Mouse (Mus musculus) left cerebral cortex, adult 18-20 months (tissue): Measurements from ENCODE around the gene Slc7a6. TPM values are rescaled to one million over a fixed set of nuclear protein-coding genes. Genes with fewer than 3 reads are reported as not detected.
"Not testable (repeated sequence)": the region's sequence is repeated elsewhere in the genome, so short reads cannot be mapped to it uniquely, and the experiment has no call there.

Source experiments
- DNase-seq, 2 experiments: peaks; one replicate each; pipeline ENCODE4 v3.0.0; 2021 to 2022; ENCODE audit warnings: low spot score in 2 of 2, mixed read lengths in 1 of 2
- total RNA-seq, 2 experiments: library from RNA; stranded (reverse); gene quantifications; 2 replicates each; pipeline ENCODE4 v1.2.3; 2021

Gene Slc7a6
- total RNA-seq, 2 experiments from 2014 or later = 21.0 to 24.4 TPM

DNA sequence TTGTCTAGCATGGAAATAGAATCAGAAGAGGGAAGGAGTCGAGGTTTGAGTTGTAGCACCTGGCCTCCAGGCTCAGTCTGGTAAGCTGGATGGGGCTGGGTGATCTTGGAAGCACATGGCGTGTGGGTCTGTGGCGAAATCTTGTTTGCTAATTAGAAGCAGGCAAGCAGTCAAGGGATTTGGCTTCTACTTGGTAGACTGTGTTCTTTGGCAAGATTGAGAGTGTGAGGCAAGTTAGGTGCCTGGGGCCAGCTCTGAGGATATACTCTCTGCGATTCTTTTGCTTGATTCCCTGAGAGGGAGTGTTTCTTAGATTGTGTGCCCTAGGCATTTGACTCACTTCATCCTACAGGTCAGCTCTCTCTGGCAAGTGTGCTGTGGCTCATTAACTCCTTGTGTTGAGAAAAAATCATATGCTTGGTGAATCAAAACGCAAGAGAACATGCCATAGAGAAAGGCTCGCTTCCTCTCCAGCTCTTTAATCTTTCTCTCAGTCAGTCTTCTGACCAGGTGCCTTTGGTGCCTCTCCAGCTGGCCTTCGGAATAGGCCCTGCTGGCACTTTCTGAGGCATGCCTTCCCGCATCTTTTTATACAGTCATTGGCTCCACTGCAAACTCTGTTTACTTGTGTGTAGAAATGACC lies 17.1 kb downstream of the Slc7a6 start:
- DNase-seq = peak; percentile 17 to 22

- no peak for DNase-seq
These were observed 17.7 kb downstream of the Slc7a6 start for GRCm38 (mm10) chr8:106186394-106186793.

- DNase-seq = no peak
These were observed 20.5 kb downstream of the Slc7a6 start for GRCm38 (mm10) chr8:106189162-106189561.

DNA sequence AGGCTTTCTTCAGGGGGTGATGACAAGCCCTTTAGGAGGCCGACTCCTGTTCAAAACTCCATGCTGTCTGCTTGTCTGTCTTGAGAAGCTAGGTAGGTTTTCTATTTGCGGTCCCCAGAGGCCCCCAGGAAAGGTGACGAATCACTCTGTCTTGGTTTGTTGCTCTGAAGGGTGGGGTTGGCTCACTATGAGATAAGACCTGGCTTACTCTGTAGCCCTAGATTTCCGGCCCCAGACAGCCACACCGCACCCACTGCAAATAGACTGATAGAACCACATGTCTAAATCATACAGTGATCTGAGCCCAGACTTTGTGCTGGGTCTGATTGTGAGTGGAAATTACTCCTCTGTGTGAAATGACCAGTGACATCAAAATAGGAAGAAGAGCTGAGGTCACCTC lies 23.0 kb downstream of the Slc7a6 start:
- no peak for DNase-seq

- no peak for DNase-seq
These were observed 24.5 kb downstream of the Slc7a6 start for GRCm38 (mm10) chr8:106193162-106193561.

- DNase-seq = no peak
These were observed 25.4 kb downstream of the Slc7a6 start for GRCm38 (mm10) chr8:106194062-106194461.

DNA sequence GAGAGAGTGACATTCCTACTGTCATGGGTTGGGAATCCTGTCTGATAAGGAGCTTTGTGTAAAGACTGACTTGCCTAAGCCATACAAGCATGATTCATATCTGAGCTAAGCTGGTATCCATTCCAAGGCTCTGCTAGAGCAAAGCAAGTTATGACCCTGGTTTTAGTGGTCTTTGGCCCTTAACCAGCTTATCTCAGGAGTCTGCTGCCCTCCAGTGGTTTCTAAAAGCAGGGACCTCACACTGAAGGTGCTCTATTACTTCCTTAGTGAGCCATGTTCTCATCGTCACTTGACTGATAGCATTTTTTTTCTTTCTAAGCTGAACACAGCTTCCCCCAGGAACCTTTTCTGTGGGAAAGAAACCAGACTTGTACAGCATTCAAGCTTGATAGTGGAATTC lies 30.1 kb downstream of the Slc7a6 start:
- DNase-seq = peak in 1 of 2 experiments; percentile 23

DNA sequence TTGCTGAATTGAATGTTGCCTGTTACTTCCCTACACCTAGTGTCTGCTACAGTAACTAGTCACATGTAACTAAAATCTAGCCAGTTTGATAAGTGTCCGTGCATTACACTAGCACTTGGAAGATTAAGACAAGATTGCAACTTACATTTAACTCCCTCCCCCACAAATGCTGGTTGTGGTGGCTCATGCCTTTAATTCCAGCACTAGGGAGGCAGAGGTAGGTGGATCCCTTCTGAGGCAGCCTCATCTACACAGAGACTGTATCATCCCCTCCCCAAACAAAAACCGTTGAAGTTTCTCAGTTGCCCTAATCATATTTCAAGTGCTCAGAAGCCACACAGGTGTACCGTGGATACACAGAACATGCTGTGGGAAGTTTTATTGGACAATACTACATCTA lies 30.9 kb downstream of the Slc7a6 start:
- DNase-seq = not testable (repeated sequence)

DNA sequence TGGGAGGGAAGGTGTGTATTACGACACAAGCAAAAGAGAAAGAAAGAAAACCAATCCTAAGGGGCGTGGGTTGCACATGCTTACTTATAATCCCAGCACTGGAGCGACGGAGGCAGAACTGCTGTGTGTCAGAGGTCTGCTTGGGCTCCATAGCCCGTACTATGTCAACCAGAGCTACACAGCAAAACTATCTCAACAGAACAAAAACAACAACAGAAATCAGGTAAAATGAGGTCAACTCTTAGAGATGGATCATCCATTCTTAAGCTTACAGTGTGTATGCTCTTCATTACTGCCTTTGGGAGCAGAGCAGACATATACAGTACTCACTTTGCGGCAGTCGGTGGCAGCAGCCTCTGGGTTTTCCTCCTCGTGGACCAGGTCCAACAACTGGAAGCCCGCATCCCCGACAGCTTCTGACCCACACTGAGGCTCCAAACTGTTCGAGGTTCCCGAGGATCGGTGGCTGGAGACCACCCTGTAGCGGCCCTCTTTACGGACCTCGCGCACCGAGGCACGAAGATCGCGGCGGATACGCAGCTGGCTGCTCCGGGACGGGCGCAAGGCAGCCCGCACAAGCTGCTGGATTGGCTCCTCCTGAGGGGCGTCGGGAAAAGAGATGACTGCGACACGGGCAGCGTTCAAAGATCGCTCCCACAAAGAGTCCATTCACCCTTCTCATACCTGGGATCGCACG lies 41.5 kb downstream of the Slc7a6 start:
- DNase-seq = no peak

DNA sequence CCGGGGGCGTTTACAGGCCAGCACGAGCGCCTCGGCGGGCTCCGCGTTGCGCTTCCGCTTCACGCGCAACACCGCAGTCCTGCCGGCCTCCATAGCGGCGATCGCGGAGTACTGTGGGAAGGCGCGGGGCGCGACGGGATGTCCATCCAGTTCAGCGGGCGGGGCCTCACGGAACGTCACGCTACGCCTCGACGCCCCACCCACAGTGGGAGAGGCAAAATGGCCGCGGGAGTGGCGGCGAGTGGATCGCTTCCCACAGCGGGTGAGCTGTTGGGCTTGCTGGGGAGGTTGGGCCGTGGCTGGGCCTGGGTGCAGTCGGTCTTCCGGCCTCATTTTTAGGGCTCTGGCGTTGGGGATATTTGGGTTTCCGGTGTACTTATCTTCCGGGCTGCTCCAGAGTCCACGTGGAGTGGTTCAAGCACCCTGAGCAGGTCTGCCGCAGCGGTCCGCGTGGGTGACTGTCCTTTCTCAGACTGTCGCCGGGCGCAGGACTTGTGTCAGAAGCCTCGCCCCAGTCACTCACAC lies 42.2 kb downstream of the Slc7a6 start, which contains the start of the genes Slc7a6os and Prmt7:
Gene Slc7a6os (minus strand): TSS at position 115 of the 525 bp plus-strand sequence.
Gene Prmt7 (plus strand): TSS at position 116 of the 525 bp plus-strand sequence.
- DNase-seq = peak; percentile 97 to 98

DNA sequence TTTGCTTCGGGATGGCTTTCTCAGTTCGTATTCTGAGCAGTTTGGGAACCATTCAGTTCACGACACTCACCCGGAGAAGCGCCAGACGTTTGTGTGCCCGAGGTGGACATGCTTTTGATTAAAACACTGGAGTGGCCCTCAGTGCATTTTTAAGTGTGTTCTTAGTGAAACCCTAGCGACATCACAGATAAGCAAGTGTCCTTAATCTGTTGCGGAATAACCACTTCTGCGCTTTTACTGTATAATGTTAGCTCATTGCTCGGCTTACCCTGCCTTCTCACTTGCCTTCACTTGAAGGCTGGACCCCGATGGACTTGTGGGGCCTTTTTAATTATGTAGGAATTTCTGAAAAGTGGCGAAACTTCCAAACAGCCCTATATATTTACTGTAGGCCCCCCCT lies 42.8 kb downstream of the Slc7a6 start:
- DNase-seq = no peak

DNA sequence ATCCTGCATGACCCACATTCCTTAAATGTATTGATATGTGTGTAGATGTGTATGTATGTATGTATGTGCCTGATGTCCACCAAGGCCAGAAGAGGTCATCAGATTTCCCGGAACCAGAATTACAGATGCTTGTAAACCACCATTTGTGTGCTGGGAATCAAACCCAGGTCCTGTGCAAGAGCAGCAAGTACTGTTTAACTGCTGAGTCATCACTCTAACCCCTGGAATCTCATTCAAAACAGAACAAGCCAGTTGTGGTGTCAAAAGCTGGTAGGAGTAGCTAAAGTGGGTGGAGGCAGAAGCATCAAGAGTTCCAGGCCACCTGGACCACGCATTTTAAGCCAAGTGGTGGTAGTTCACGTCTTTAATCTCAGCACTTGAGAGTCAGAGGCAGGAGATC lies 45.3 kb downstream of the Slc7a6 start:
- DNase-seq = no peak

- DNase-seq = no peak
These were observed 51.0 kb downstream of the Slc7a6 start for GRCm38 (mm10) chr8:106219620-106220019.

GRCm38 (mm10) chr8:106226589-106226988 lies 57.9 kb downstream of the Slc7a6 start:
- DNase-seq = peak; percentile 57 to 63

GRCm38 (mm10) chr8:106231536-106231935 lies 62.9 kb downstream of the Slc7a6 start:
- DNase-seq = no peak

GRCm38 (mm10) chr8:106232751-106233150 lies 64.1 kb downstream of the Slc7a6 start:
- DNase-seq = no peak

DNA sequence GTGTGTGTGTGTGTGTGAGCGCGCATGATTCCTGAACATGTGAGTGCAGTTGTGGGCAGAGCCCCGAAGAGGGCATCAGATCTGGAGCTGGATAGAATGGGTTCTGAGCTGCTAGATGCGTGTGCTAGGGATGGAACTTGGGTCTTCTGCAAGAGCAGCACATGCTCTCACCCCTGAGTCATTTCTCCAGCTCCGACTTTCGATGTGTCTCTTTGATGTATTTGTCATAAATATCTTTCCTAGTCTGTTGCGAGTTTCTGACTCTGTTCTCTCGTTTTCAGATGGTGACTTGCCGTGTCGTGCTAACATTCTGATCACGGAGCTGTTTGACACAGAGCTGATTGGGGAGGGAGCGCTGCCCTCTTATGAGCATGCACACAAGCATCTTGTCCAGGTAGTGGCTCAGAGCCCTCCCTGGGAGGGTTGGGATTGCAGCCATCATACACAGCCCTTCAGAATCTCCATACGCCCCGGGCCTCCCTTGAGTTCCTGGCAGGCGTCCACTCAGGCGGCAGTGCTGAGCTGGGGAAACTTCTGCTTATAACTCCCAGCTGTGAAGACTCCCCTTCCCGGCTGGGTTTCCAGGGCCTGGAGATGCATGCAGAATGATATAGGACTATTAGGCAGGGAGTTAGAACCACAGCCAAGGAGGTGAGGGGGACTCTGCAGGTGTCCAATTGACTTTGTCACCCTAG lies 66.1 kb downstream of the Slc7a6 start:
- DNase-seq = no peak

DNA sequence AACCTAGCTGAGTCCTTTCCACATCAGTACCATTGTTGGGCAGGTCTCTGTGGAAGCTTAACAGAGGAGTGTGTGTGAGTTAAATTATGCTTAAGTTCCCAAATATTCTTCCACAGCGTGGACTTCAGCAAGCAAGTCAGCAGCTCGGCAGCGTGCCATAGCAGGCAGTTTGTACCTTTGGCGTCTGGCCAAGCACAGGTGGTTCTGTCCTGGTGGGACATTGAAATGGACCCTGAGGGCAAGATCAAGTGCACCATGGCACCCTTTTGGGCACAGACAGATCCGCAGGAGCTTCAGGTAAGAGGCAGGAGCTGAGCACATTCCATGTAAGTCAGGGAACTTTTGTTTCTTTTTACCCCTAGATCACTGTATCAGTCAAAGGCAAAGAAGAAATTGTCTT lies 68.4 kb downstream of the Slc7a6 start:
- DNase-seq = no peak
